Mouse (Mus musculus) layer of hippocampus, adult 8-10 months (tissue): ENCODE results near the gene Fam160a1. TPM values are rescaled to one million over a fixed set of nuclear protein-coding genes. Genes with fewer than 3 reads are reported as not detected.

Source experiments
- DNase-seq, 2 experiments: peaks; one replicate each; pipeline ENCODE4 v3.0.0; 2022; ENCODE audit warnings: low spot score in 2 of 2
- total RNA-seq, 4 experiments: library from RNA; stranded (reverse); gene quantifications; 2 replicates each; pipeline ENCODE4 v1.2.4; 2022

Gene Fam160a1
- 10 to 100 TPM in 1 of 4 experiments, 1 to 10 TPM in 3; 8.0 to 11.8 (median 9.4) TPM for total RNA-seq

DNA sequence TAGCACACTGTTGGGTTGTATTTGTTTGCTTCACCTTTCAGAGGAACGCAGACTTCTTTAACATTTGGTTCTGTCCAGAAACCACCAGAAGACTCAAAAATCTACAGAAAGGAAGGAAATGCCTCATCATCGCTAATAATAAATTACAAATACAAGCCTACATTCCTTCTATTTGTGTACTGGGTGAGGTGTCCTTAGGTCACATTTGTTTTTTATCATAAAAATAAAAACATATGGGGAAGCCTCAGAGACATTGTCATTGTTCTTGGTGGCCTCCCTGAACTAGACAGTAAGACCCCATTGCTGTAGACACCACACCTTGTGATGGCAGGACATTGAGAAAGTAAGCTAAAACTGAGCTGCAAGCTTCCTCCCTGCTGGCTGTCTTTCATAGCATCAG, at the start of gene Fam160a1:
Gene Fam160a1 (minus strand): TSS at position 101 of the 400 bp plus-strand sequence.
- no peak for DNase-seq

DNA sequence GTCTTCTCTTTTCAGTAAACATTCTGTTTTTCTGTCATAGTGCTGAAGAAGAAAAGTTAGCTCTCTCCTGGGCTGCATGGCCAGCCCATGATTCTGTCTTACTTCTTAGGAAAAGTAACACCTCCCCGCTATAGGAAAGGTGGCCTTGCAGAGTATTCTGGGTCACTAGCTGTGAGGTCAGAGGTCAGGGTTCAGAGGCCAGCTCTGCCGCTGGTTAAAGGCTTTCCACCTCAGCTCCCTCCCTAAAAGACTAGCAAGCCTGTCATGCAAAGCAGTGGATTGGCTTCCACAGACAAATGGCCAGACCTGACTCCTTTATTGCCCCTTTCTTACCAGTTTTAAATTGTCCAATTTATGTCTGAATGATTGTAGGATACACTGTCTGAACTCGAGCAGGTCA, 46.9 kb upstream of the Fam160a1 start:
- DNase-seq: no peak

DNA sequence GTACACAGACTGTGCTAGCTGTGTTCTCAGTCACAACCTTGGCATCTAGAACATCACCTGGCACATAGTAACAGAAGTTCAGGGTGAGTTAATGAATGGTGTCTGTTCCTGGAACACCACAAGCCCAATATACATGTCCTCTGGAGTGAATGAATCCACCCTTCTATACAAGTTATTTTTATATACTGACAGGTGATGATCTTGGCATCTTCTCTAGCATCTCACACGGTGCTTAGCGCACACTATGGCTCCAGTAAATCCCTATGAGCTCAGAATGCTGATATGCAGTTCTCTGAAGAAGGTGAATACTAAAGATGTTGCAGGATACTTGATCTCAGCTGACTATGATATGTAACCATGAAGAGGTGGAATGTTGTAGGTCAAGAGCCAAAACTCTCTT, 45.8 kb upstream of the Fam160a1 start:
- DNase-seq: no peak

DNA sequence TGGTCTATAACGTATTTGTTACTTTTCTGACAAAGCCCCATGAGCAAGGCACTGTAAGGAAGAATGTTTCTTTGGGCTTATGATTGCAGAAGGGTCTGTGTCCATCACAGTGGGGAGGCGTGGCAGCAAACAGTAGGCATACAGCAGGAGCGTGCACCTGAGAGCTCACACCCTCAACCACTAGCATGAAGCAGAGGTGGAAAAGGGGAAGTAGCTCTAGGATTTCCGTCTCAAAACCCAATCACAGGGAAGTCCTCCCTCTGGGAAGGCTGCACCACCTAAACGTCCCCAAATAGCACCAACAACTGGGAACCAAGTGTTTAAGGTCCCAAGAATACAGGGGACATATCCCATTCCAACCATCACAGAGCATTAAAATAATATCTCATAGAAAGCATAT, 43.9 kb upstream of the Fam160a1 start:
- no peak for DNase-seq

DNA sequence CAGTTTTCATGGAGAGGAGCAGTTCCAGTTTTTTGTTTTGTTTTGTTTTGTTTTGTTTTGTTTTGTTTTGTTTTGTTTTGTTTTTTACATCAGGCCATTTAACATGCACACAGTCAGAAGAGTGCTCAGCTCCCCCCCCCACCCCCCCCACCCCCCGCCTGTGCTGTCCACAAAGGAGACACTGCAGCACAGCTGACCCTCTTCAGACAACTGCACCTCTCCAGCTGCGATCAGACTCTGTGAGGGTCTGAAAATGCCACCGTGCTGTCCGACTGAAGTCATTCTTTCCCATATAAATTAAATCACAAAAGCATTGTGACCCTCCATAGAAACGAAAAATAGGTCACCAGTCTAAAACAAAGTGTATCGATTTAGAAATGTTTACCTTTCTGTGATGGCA, 42.2 kb upstream of the Fam160a1 start:
- DNase-seq: no peak

DNA sequence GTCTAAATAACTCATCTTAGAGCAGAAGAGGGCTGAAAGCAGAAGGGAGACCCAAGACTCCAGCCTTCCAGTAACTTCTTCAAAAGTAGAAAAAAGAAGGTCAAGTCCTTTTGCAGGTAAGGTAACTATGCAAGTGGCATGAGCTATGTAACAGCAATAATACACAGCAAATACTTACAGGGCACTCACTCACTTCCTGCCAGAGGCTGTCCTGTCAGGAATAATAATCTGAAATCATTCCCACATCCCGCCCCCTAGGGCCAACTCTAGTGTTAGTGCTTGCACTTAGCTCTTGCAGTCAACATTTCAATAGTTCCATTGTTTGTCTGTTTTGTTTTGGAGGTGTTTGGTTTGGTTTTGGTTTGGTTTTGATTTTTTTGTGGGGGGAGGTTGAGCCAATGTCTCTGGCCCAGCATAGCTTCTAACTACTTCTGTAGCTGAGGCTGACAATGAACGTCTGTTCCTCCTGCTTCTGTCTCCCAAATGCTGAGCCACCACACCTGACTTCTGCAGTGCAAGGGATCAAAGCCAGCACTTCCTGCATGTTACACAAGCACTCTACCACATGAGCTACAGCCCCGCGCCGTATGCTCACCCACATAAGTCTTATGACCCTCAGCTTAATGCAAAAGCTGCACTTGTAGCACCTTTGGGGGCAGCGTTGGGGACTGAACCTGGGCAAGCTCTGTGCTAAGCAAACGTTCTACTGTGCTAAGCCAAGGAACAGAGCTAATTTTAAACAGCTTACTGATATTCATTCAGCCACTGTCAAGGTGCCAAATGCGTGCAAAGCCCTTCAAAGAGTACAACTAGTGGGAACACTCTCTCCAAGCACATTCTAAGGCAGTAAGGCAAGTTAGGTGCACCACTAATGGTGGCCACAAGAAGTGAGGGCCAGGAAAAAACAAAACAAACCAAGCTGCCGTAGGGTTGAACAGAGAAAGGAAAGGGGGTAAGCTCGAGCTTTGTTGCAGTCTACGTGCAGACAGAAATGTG, 41.3 kb upstream of the Fam160a1 start:
- no peak for DNase-seq

DNA sequence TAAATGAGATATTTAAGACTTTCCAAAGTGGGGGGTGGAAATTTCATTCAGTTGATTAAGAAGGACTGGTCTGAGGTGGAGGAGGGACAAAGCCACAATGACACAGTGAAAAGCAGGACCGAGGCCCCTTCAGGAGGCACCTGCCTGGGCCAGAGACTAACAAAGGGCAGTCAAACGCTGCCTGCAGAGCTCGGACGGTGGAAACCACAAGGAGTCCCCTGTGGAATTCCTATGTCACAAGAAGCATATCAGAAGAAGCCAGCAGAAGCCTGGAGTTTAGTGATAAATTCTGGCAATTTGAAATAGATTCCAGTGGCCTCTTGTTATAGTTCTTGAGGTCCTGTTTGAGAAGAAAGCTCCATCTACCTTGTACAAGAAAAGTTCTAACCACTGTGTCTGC, 40.0 kb upstream of the Fam160a1 start:
- DNase-seq: no peak

DNA sequence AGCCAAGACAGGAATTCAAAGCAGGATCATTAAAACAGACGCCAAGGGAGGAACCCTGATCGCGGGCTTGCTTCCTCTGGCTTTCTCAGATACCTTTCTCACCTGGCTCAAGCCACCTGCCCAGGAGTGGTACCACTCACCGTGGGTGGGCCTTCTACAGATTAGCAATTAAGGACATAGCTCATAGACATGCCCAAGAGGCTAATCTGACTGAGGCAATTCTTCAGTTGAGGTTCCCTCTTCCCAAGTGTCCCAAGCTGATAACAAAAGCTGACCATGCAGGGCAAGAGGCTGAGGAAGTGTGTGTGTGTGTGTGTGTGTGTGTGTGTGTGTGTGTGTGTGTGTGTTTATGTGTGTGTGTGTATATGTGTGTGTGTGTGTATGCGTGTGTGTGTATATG, 38.9 kb upstream of the Fam160a1 start:
- no peak for DNase-seq

DNA sequence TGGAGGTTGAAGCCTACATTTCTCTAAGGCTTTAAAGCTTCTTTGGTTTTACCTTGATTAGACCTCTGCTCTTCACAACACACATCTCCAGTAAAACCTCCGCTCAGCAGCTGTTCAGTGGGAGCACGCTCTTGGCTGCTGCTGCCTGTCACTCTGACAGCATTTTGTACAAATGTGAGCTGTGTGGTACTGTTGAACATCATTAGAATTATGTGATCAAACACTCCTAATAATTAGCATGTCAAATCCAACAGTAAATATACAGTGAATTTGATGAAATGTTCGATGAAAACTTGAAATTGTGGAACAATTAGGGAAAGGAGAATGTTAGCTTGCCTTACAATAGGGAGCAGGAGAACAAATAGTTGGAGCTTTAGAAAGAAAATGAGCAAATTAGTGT, 38.0 kb upstream of the Fam160a1 start:
- no peak for DNase-seq

DNA sequence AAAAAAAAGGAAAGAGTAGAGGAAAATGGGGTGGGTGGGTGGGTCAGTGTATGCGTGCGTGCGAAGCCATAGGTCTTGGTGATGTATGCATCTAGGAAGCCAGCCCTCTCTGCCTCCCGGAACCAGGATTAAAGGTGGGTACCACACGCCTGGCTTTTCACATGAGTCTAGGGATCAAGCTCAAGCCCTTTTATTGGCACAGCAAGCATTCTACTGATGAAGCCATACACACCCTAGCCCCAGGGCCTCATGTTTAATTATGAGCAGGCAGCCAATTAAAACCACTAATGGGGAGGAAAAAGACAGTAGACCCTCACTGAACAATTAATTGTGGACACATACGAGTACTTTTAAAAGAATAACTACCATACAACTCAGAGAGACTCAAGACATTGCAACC, 37.1 kb upstream of the Fam160a1 start:
- no peak for DNase-seq

DNA sequence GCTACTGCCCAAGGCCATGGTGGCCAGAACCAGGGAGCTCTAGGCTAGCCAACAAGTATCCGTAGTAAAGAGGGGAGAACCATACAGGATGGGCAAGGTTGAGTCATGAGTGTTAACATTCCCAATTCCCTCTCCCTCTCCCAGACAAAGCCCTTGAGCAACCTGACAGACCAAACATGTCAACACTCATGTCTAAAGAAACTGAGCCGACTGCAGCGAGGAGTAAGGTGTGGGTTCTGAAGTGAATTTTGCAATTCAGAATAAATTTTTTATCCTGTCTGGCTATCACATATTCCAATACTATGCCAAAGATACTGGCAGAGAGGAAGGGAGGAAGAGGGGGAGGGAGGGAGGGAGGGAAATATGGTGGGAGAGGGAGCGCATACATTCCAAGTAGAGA, 36.6 kb upstream of the Fam160a1 start:
- no peak for DNase-seq

DNA sequence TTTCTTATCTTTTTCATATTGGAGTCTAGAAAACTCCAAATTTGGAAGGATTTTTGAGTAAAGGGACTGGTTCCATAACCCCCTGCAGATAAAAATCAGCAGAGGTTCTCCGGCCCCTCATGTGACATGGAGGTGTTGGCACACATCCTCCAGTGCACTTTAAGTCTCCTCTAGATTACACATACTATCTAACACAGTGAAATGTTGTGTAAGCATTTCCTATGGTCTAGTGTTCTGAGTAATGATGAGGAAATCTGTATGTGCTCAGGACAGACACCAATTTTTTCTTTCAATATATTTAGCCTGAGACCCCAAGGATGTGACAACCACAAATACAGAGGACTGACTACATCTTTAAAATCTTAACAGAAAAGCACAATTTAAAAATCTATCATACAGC, 33.0 kb upstream of the Fam160a1 start:
- no peak for DNase-seq

DNA sequence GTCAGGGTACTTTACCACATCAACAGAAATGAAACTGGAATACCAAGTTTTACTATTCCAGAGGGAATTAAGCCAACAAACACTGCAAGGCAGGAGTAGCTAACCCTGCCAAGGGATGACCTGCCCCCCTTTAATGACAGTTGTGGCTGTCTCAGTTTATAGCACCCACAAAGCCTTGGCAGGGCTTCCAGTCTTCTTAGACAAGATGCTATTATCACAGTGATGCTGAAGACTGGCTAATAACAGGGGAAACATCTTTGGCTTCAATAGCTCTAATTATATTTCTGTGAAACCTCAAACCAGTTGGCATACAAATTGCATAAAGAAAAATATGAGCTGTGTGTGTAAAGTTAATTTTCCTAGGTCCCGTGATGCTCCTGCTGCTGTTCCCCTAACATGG, 29.2 kb upstream of the Fam160a1 start:
- no peak for DNase-seq

DNA sequence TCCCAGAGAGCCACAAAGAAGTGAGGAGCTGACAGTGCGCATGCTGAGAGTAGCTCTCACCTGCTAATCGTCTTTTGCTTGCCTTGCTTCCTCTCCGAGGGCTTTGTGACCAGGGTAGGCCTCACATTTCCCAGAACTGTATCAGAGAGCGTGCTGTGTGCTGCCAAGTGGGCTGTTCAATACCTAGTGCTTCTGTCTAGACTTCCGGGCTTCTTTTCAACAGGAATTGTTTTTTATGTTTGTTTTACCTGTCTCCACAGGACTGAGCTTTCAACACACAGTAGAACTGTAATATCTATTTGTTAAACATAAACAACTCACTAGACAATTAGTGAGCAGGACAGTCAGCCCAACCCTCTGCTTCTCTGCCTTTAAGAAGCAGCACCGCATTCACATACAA, 28.2 kb upstream of the Fam160a1 start:
- no peak for DNase-seq

DNA sequence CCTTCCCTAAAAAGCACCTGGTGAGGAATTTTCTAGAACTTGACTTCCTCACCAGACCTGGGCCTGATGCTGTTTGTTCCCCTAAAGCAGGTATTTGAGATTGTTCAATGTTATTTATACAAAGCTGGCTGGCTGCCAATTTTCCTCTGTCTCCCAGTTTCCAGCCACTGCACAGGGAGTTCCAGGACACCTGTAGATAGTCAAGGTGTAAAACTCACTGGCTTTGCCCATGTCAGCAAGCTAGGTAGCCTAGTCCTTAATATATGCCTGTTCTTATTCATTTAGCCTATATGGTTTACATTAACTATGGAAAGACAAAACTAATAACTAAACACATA, 25.8 kb upstream of the Fam160a1 start:
- DNase-seq: no peak

DNA sequence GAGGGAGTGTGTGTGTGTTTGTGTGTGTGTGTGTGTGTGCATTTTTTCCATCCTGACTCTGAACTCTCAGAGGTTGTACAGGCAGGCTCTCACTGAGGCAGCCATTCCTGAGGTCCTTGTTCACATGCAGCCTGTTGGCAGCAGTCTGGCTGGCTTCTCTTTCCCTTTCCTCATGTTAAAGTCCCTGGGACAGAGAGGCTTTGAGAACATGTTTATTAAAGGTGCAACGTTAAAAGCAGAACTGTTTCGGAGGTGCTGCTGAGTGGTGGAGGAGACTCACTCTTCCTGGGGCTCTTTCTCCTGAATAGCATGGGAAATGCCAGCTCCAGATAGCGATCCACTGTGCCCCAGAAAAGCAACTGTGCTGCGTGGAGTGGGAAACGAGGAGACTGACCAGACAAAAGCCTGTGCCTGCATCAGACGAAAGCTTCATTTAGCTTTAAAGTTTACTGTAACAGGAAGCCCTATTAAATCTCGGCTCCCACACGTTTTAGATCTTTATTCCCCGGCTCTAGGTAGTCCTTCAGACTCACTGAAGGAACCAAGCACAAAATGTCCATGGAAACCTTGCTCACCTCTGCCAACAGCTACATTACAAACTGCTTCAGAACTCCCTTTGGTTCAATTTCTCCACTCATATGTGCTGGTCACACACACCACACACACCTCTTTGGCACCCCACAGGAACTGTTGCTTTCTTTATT, 25.2 kb upstream of the Fam160a1 start:
- DNase-seq: no peak

DNA sequence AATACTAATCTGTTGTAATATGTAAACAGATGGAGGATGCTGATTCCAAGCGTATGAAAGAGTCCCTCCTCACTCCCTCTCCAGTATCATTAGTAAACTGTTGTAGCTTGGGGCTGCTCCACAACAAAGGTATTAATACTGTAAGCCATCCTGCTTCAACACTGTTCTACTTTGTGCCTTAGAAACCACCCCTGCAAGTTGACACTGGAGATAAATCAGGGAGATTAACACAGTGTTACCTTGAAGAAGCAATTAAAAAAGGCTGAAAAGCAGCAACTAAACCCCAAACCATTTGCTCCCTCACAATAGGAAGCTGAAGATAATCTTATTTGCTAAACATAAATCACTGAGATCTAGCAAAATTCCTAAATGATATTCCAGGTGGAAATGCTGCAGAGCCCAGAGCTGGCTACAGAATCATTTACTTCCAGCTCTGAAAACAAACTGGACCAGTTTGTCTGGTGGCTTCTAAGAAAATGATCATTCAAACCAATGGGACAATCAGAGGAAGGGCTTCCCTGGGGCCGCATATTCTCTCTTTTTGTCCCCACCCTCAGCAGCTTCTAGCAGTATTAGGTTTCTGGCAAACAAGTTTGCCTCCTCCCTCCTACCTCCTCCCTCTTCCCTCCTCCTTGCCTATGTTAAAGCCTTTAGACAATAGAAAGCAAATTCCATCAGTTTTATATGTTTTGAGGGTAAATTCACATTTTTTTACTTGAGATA, 24.5 kb upstream of the Fam160a1 start:
- no peak for DNase-seq

DNA sequence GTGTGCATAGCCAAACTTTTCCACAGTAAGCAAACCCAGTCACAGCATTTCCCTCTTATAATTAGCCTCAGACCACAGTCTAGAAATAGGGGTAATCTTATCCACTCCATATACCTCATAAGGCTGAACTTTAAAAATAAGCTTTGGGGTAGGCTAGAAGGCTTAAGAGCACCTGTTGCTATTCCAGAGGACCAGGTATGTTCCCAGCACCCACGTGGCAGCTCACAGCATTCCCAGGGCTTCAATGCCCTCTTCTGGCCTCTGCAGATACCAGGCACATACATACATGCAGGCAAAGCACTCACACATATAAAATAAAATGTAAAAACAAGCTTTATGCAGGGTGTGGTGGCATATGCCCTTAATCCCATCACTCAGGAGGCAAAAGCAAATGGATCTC, 16.5 kb upstream of the Fam160a1 start:
- no peak for DNase-seq

DNA sequence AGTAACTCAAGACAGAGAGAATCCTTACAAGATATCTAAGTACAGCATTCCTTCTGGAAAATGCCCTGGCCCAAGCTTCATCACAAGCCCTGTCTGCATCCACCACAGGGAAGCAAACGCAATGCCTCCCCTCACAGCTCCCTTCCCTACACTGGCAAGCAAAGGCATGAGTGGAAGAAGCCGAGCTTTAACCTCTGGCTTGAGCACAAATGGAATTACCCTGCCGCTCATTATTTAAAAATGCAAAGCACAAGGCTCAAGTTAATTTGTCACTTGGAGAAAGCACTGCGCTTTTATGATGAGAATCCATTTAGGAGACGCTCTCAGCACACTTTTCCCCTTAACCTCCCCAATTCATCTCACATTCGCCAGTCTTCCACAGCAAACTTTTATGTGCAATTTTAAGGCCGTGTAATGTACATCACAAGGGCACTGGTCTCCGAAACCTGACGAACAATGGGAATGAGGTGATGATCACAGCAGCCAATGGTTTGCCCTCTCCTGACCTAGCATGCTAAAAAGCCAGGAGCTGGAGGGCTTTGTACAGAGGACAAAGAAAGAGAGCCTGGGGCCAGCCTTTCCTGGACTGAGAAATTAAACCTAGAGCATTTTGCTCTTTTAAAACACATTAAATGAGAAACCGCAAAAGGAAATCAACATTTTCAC, 15.5 kb upstream of the Fam160a1 start:
- DNase-seq: no peak

DNA sequence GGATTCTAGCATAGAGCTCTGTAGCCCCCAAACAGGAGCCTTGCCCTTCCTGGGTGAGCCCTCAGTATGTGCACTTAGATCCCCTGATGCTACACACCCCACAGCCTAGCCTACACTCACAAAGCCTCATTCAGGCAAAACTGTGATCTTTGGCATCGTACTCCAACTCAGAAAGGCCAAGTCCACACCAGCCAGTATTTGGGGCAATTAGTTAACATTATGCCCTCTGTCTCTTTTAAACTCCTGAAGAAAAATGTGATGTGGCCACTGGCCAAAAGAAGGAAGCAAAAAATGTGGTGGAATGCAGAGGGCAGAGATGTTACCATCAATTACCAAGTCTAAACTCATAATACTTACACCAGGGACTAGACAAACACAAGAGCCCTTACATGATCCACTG, 14.7 kb upstream of the Fam160a1 start:
- DNase-seq: no peak

DNA sequence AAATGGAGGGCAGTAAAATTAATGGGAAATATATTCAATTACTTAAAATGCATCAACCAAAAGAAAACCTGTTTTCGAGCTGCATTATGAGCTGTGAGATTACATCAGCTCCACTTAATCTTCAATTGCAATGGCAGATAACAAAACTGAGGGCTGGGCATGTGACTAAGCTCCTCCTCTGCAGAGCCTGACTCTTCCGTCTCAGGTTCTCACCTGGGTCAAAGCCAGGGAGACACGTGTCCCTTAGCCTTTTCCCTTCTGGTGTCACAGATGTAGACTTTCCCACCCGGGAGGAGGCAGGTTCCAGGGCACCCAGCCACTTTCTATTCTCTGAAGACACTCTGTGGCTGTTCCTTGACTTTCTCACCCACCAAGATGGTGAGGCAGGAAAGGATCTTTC, 12.0 kb upstream of the Fam160a1 start:
- DNase-seq: no peak

DNA sequence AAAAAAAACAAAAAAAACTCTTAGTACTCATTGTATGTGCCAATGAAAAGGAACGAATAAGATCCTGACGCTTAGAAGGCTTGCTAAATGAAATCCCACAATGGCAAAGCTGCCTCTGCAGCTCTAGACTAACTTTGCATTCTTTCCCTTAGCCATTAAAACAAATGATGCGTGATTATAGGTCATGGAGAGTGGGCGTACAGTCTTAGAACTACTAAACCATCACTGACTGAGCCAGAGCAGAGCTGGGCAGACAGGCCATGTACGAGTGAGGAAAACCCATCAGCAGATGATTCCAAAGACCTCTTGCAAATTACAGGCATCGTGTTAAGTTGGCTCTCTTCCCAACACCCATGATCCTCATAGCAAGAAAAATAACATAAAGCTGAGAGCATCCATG, 10.7 kb upstream of the Fam160a1 start:
- no peak for DNase-seq
